Mouse (Mus musculus) mature B cell (primary cell): Measurements from ENCODE around the gene Mrpl20.
"Not testable (repeated sequence)": the region's sequence is repeated elsewhere in the genome, so short reads cannot be mapped to it uniquely, and the experiment has no call there.

Source experiments
- in situ Hi-C: fragments of 300-500 bp; cut with MboI; formaldehyde crosslinking; loops from 2 replicates; pipeline ENCODE4 v1.14.3; 2019

Gene Mrpl20

GRCm38 (mm10) chr4:155783486-155784080, 19.1 kb upstream of the Mrpl20 start:
- in situ Hi-C loops: no loop called here

GRCm38 (mm10) chr4:155784081-155784701, 18.5 kb upstream of the Mrpl20 start:
- in situ Hi-C loops: no loop called here

- in situ Hi-C loops: no loop called here
Measured at GRCm38 (mm10) chr4:155785246-155785645, 17.4 kb upstream of the Mrpl20 start.

GRCm38 (mm10) chr4:155785819-155786218, 16.9 kb upstream of the Mrpl20 start, which contains the start of gene Tmem88b:
TSS of gene Tmem88b (minus strand) at chr4:155785874.
- in situ Hi-C loops: no loop called here

- in situ Hi-C loops: no loop called here
Measured at GRCm38 (mm10) chr4:155788300-155788699, 14.4 kb upstream of the Mrpl20 start.

GRCm38 (mm10) chr4:155788833-155789232, 13.8 kb upstream of the Mrpl20 start:
- in situ Hi-C loops: not testable (repeated sequence)

GRCm38 (mm10) chr4:155790021-155790489, 12.6 kb upstream of the Mrpl20 start, which contains the start of gene Ankrd65:
TSS of gene Ankrd65 (plus strand) at chr4:155790439.
- in situ Hi-C loops: no loop called here

- in situ Hi-C loops: no loop called here
Measured at GRCm38 (mm10) chr4:155790650-155791161, 12.0 kb upstream of the Mrpl20 start.

GRCm38 (mm10) chr4:155791240-155791933, 11.3 kb upstream of the Mrpl20 start:
- in situ Hi-C loops: no loop called here

GRCm38 (mm10) chr4:155793730-155794129, 8.9 kb upstream of the Mrpl20 start:
- in situ Hi-C loops: no loop called here

GRCm38 (mm10) chr4:155802075-155802474, 603 bp upstream of the Mrpl20 start:
- in situ Hi-C loops: no loop called here

- in situ Hi-C loops: no loop called here
Measured at GRCm38 (mm10) chr4:155803340-155804041, 813 bp downstream of the Mrpl20 start.

GRCm38 (mm10) chr4:155807841-155808240, 5.2 kb downstream of the Mrpl20 start:
- in situ Hi-C loops: no loop called here

GRCm38 (mm10) chr4:155811929-155812664, 9.4 kb downstream of the Mrpl20 start, which contains the start of gene Ccnl2:
TSS of gene Ccnl2 (plus strand) at chr4:155812489.
- in situ Hi-C loops: no loop called here

GRCm38 (mm10) chr4:155812665-155813181, 10.0 kb downstream of the Mrpl20 start:
- in situ Hi-C loops: no loop called here

- in situ Hi-C loops: no loop called here
Measured at GRCm38 (mm10) chr4:155817533-155817932, 14.9 kb downstream of the Mrpl20 start.

- in situ Hi-C loops: no loop called here
Measured at GRCm38 (mm10) chr4:155821025-155821424, 18.3 kb downstream of the Mrpl20 start.

GRCm38 (mm10) chr4:155823443-155823842, 20.8 kb downstream of the Mrpl20 start:
- in situ Hi-C loops: no loop called here

GRCm38 (mm10) chr4:155829866-155830265, 27.2 kb downstream of the Mrpl20 start:
- in situ Hi-C loops: no loop called here

- in situ Hi-C loops: no loop called here
Measured at GRCm38 (mm10) chr4:155830596-155830995, 27.9 kb downstream of the Mrpl20 start.

GRCm38 (mm10) chr4:155831205-155831766, 28.6 kb downstream of the Mrpl20 start, which contains the start of gene Aurkaip1:
TSS of gene Aurkaip1 (plus strand) at chr4:155831272.
- in situ Hi-C loops: no loop called here
